Mouse (Mus musculus) myocyte (in vitro differentiated cells): ENCODE data around the gene Ppox. TPM values are rescaled to one million over a fixed set of nuclear protein-coding genes. Genes with fewer than 3 reads are reported as not detected.
"Not testable (repeated sequence)": the region's sequence is repeated elsewhere in the genome, so short reads cannot be mapped to it uniquely, and the experiment has no call there.

Experiments used
- H3K27me3 ChIP-seq: one replicate; pipeline ENCODE4 v1.6.1; 2011; ENCODE audit not compliant: control insufficient read depth, insufficient read depth, insufficient read length
- H3K36me3 ChIP-seq: one replicate; pipeline ENCODE4 v1.6.1; 2011; ENCODE audit not compliant: control insufficient read depth, insufficient read depth
- H3K4me2 ChIP-seq: one replicate; pipeline ENCODE4 v1.6.1; 2011; ENCODE audit warnings: low read depth, control low read depth
- H3K4me3 ChIP-seq: one replicate; pipeline ENCODE4 v1.5.1; 2011; ENCODE audit warnings: mild to moderate bottlenecking, control low read depth, moderate library complexity
- H3K79me2 ChIP-seq: one replicate; pipeline ENCODE4 v1.6.1; 2011; ENCODE audit not compliant: control insufficient read depth, insufficient read depth
- H3ac ChIP-seq: one replicate; pipeline ENCODE4 v1.6.1; 2011; ENCODE audit not compliant: control insufficient read depth, insufficient read length
- CEBPB ChIP-seq: IDR thresholded peaks from 2 replicates; pipeline ENCODE4 v1.6.1; 2011; ENCODE audit warnings: mild to moderate bottlenecking, moderate library complexity; ENCODE audit not compliant: poor library complexity, insufficient read depth, severe bottlenecking
- E2F4 ChIP-seq: IDR thresholded peaks from one replicate; pipeline ENCODE4 v1.6.1; 2011; ENCODE audit warnings: mild to moderate bottlenecking, control low read depth, moderate library complexity; ENCODE audit not compliant: insufficient read depth
- MAX ChIP-seq: IDR thresholded peaks from one replicate; pipeline ENCODE4 v1.6.1; 2011; ENCODE audit warnings: low read depth, mild to moderate bottlenecking, control low read depth
- MYOD1 ChIP-seq, 3 experiments: IDR thresholded peaks; one replicate each; pipeline ENCODE4 v1.6.1; 2011; ENCODE audit warnings: control low read depth in 2 of 3, low read depth in 2 of 3, mild to moderate bottlenecking in 2 of 3, moderate library complexity in 1 of 3; ENCODE audit not compliant: insufficient read length in 2 of 3, control insufficient read depth in 1 of 3
- MYOG ChIP-seq, 3 experiments: IDR thresholded peaks; one replicate each; pipeline ENCODE4 v1.6.1; 2011; ENCODE audit warnings: control low read depth in 2 of 3, low read depth in 2 of 3, mild to moderate bottlenecking in 2 of 3; ENCODE audit not compliant: insufficient read length in 2 of 3, control insufficient read depth in 1 of 3, insufficient read depth in 1 of 3
- POLR2A ChIP-seq: IDR thresholded peaks from one replicate; pipeline ENCODE4 v1.6.1; 2011; ENCODE audit warnings: low read depth, mild to moderate bottlenecking, control low read depth, moderate library complexity; ENCODE audit not compliant: insufficient read length
- POLR2AphosphoS2 ChIP-seq: IDR thresholded peaks from one replicate; pipeline ENCODE4 v1.6.1; 2011; ENCODE audit warnings: low read depth, control low read depth; ENCODE audit not compliant: insufficient read length
- REST ChIP-seq: IDR thresholded peaks from one replicate; pipeline ENCODE4 v1.6.1; 2011; ENCODE audit warnings: mild to moderate bottlenecking, control low read depth, moderate library complexity; ENCODE audit not compliant: insufficient read depth, insufficient read length
- SRF ChIP-seq: IDR thresholded peaks from one replicate; pipeline ENCODE4 v1.6.1; 2011; ENCODE audit warnings: low read depth; ENCODE audit not compliant: control insufficient read depth, insufficient read length
- TCF12 ChIP-seq: IDR thresholded peaks from one replicate; pipeline ENCODE4 v1.6.1; 2011; ENCODE audit warnings: mild to moderate bottlenecking, control low read depth; ENCODE audit not compliant: poor library complexity, insufficient read depth, severe bottlenecking
- TCF3 ChIP-seq: IDR thresholded peaks from one replicate; pipeline ENCODE4 v1.6.1; 2011; ENCODE audit warnings: low read depth, control low read depth; ENCODE audit not compliant: insufficient read length
- USF1 ChIP-seq: IDR thresholded peaks from one replicate; pipeline ENCODE4 v1.6.1; 2011; ENCODE audit warnings: low read depth, mild to moderate bottlenecking, control low read depth, moderate library complexity
- polyA plus RNA-seq: library from polyadenylated mRNA; unstranded; fragments of >200 nt; fragmentation: generic; extraction: Trizol; gene quantifications from one replicate; pipeline ENCODE4 v1.2.1, GENCODE M21; 2012; ENCODE audit warnings: missing spikeins

Gene Ppox
- polyA plus RNA-seq, 1 experiment = 11.7 TPM

GRCm38 (mm10) chr1:171245353-171245752 lies 35.6 kb downstream of the Ppox start:
- TF ChIP-seq POLR2A = no peak
- peak; percentile 24 for TF ChIP-seq TCF12
- no peak for TF ChIP-seq SRF
- no peak for TF ChIP-seq TCF3
- no peak for TF ChIP-seq MAX
- TF ChIP-seq MYOD1 (IDR thresholded peaks at IDR 0.05; ENCODE audit: control insufficient read depth in 1 of 3, insufficient read length in 2 of 3, low read depth in 2 of 3) = peak in 2 of 3 experiments; percentile 6 to 54
- peak in 1 of 3 experiments; percentile 49 for TF ChIP-seq MYOG (IDR thresholded peaks at IDR 0.05; ENCODE audit: control insufficient read depth in 1 of 3, insufficient read depth in 1 of 3, insufficient read length in 2 of 3, low read depth in 2 of 3)
- no peak for TF ChIP-seq E2F4
- Histone ChIP-seq H3ac (no peak overlapping the region), H3K4me3 (peak overlapping the region; percentile 62), H3K79me2 (peaks cover 29% of the 10 kb centered on the region), H3K27me3 (no peaks in the 10 kb centered on the region), H3K4me2 (peak overlapping the region; percentile 97), H3K36me3 (no peaks in the 10 kb centered on the region)

- Histone ChIP-seq H3K79me2 (peaks cover 29% of the 10 kb centered on the region), H3K36me3 (peaks cover 13% of the 10 kb centered on the region)
- H3ac ChIP-seq, H3K4me3 ChIP-seq, H3K27me3 ChIP-seq, H3K4me2 ChIP-seq: not testable (repeated sequence)
These were observed 39.0 kb downstream of the Ppox start for GRCm38 (mm10) chr1:171241952-171242351.

- Histone ChIP-seq H3ac (no peak overlapping the region), H3K36me3 (peaks cover 18% of the 10 kb centered on the region), H3K27me3 (no peaks in the 10 kb centered on the region), H3K79me2 (peaks cover 19% of the 10 kb centered on the region), H3K4me2 (no peak overlapping the region), H3K4me3 (no peak overlapping the region)
- TF ChIP-seq MYOG (IDR thresholded peaks at IDR 0.05; ENCODE audit: control insufficient read depth in 1 of 3, insufficient read depth in 1 of 3, insufficient read length in 2 of 3, low read depth in 2 of 3) (no peak), TCF12 (no peak), USF1 (no peak), CEBPB (no peak), TCF3 (no peak), SRF (no peak), POLR2A (no peak), MAX (no peak)
These were observed 40.1 kb downstream of the Ppox start for GRCm38 (mm10) chr1:171240911-171241310.

- no peak for TF ChIP-seq TCF12
- no peak for TF ChIP-seq SRF
- no peak for TF ChIP-seq MYOG (IDR thresholded peaks at IDR 0.05; ENCODE audit: control insufficient read depth in 1 of 3, insufficient read depth in 1 of 3, insufficient read length in 2 of 3, low read depth in 2 of 3)
- TF ChIP-seq POLR2A = no peak
- no peak for TF ChIP-seq REST
- no peak for TF ChIP-seq POLR2AphosphoS2
- TF ChIP-seq MAX = no peak
- no peak for TF ChIP-seq TCF3
- TF ChIP-seq USF1 = no peak
- no peak for TF ChIP-seq CEBPB
- TF ChIP-seq MYOD1 (IDR thresholded peaks at IDR 0.05; ENCODE audit: control insufficient read depth in 1 of 3, insufficient read length in 2 of 3, low read depth in 2 of 3) = no peak
- TF ChIP-seq E2F4 = no peak
- H3K36me3 ChIP-seq = peaks cover 25% of the 10 kb centered on the region
- H3K79me2 ChIP-seq = peaks cover 14% of the 10 kb centered on the region
- H3K4me3 ChIP-seq = no peak overlapping the region
- no peak overlapping the region for H3K4me2 ChIP-seq
- no peaks in the 10 kb centered on the region for H3K27me3 ChIP-seq
- no peak overlapping the region for H3ac ChIP-seq
These were observed 40.8 kb downstream of the Ppox start for GRCm38 (mm10) chr1:171239992-171240744.

GRCm38 (mm10) chr1:171238463-171238862 lies 42.5 kb downstream of the Ppox start:
- H3K27me3 ChIP-seq = no peaks in the 10 kb centered on the region
- no peak overlapping the region for H3ac ChIP-seq
- H3K36me3 ChIP-seq = peaks cover 35% of the 10 kb centered on the region
- no peak overlapping the region for H3K4me3 ChIP-seq
- TF ChIP-seq POLR2A (no peak), POLR2AphosphoS2 (no peak), TCF12 (no peak)
- H3K79me2 ChIP-seq = peaks cover 3% of the 10 kb centered on the region
- no peak overlapping the region for H3K4me2 ChIP-seq
